Mouse (Mus musculus) gonadal fat pad, adult 2 months (tissue): Measurements from ENCODE around the gene Hoxd12. TPM values are rescaled to one million over a fixed set of nuclear protein-coding genes. Genes with fewer than 3 reads are reported as not detected.

Experiments used
- polyA plus RNA-seq: library from polyadenylated mRNA; depleted of rRNA; stranded (reverse); fragments of >200 nt; gene quantifications from 2 replicates; pipeline ENCODE4 v1.2.3, GENCODE M21; 2012; rRNA removed

The Hoxd12 gene
- polyA plus RNA-seq, 1 experiment = 0.09 TPM

Other genes with a start within 250 kb of the Hoxd12 start
- gene Lnpk, start 95.6 kb upstream of the Hoxd12 start, polyA plus RNA-seq = 8.1 and 10.7 TPM in 2 replicates
- not detected in 2 replicates for gene Evx2, start 15.5 kb upstream of the Hoxd12 start, polyA plus RNA-seq
- gene Hoxd13, start 6.7 kb upstream of the Hoxd12 start, polyA plus RNA-seq = 0.34 and 0.46 TPM in 2 replicates
- gene Hoxd11, start 4.5 kb downstream of the Hoxd12 start, polyA plus RNA-seq = 0.44 and 0.76 TPM in 2 replicates
- gene Hoxd10, start 16.9 kb downstream of the Hoxd12 start, polyA plus RNA-seq = 0.90 and 2.2 TPM in 2 replicates
- 17.1 and 28.9 TPM in 2 replicates for gene Hoxd9, start 22.7 kb downstream of the Hoxd12 start, polyA plus RNA-seq
- 43.0 and 80.7 TPM in 2 replicates for gene Hoxd8, start 29.6 kb downstream of the Hoxd12 start, polyA plus RNA-seq
- 23.7 and 30.0 TPM in 2 replicates for gene Hoxd3, start 36.9 kb downstream of the Hoxd12 start, polyA plus RNA-seq
- gene Hoxd4, start 36.9 kb downstream of the Hoxd12 start, polyA plus RNA-seq = 91.6 and 149 TPM in 2 replicates
- gene Gm28230, start 51.7 kb downstream of the Hoxd12 start, polyA plus RNA-seq = 16.4 and 21.3 TPM in 2 replicates
- gene Hoxd1, start 88.0 kb downstream of the Hoxd12 start, polyA plus RNA-seq = 0.36 and 0.80 TPM in 2 replicates
- 50.5 and 64.2 TPM in 2 replicates for gene Mtx2, start 150.8 kb downstream of the Hoxd12 start, polyA plus RNA-seq